Mouse (Mus musculus) limb, embryonic 15.5 days (tissue): ENCODE data around the gene Gdi1. TPM values are rescaled to one million over a fixed set of nuclear protein-coding genes. Genes with fewer than 3 reads are reported as not detected.

Source experiments
- ATAC-seq: fragments of 200-750 bp; cut with Nextera tagmentation; 2 replicates; pipeline ENCODE4 v1.8.0; 2017; ENCODE audit warnings: low read depth, moderate TSS enrichment; ENCODE audit not compliant: insufficient number of reproducible peaks, low FRiP score, low TSS enrichment
- H3K27ac ChIP-seq: fragments of 300-500 bp; sonication (generic); 2 replicates; pipeline ENCODE4 v1.5.1; 2015; ENCODE audit warnings: moderate library complexity, mild to moderate bottlenecking, inconsistent platforms
- H3K27me3 ChIP-seq: fragments of 300-500 bp; sonication (generic); 2 replicates; pipeline ENCODE4 v1.6.1; 2015; ENCODE audit warnings: inconsistent platforms
- H3K36me3 ChIP-seq: fragments of 300-500 bp; sonication (generic); 2 replicates; pipeline ENCODE4 v1.6.1; 2015; ENCODE audit warnings: inconsistent platforms
- H3K4me1 ChIP-seq: fragments of 300-500 bp; sonication (generic); 2 replicates; pipeline ENCODE4 v1.6.1; 2015; ENCODE audit warnings: inconsistent platforms
- H3K4me2 ChIP-seq: fragments of 300-500 bp; sonication (generic); 2 replicates; pipeline ENCODE4 v1.6.1; 2015; ENCODE audit warnings: mild to moderate bottlenecking, inconsistent platforms
- H3K4me3 ChIP-seq: fragments of 300-500 bp; sonication (generic); 2 replicates; pipeline ENCODE4 v1.5.1; 2015; ENCODE audit warnings: mild to moderate bottlenecking, inconsistent platforms
- H3K9ac ChIP-seq: fragments of 300-500 bp; sonication (generic); 2 replicates; pipeline ENCODE4 v1.6.1; 2015; ENCODE audit warnings: inconsistent platforms
- H3K9me3 ChIP-seq: fragments of 300-500 bp; sonication (generic); 2 replicates; pipeline ENCODE4 v1.6.1; 2016; ENCODE audit warnings: inconsistent platforms
- WGBS: fragments of 180-500 bp; shearing (Covaris S2); methylation state at CpG from one replicate; pipeline ENCODE4 v1.1.7; 2015; 5-methylcytosine and 5-hydroxymethylcytosine counted together
- polyA plus RNA-seq: library from polyadenylated mRNA; unstranded; fragments of >200 nt; fragmentation: Nextera tagmentation; extraction: Ambion mirVana; gene quantifications from 2 replicates; pipeline ENCODE4 v1.2.1, GENCODE M21; 2015

Gdi1 gene
- polyA plus RNA-seq: 203 and 211 TPM in 2 replicates

- H3K36me3 ChIP-seq: peaks cover 43% of the 10 kb centered on the region
- no peaks in the 10 kb centered on the region for H3K9me3 ChIP-seq
- peak within 1 kb of the TSS; percentile 53 for H3K4me3 ChIP-seq
- H3K27ac ChIP-seq: peak within 1 kb of the TSS; percentile 88
- 23% methylated on average over 41 of the region's 41 CpGs for WGBS
- ATAC-seq: peak; percentile 77; the same call in 1 of the 2 replicates
- H3K4me2 ChIP-seq: peak within 1 kb of the TSS; percentile 47
- peak within 1 kb of the TSS; percentile 47 for H3K9ac ChIP-seq
- H3K4me1 ChIP-seq: peaks cover 6% of the 10 kb centered on the region; the same call in 1 of the 2 replicates
- no peaks in the 10 kb centered on the region for H3K27me3 ChIP-seq
Observed at GRCm38 (mm10) chrX:74304867-74305700, at the start of gene Gdi1. Gdi1 (plus strand) TSS chrX:74304998.

GRCm38 (mm10) chrX:74257746-74258145, 47.1 kb upstream of the Gdi1 start:
- H3K27me3 ChIP-seq: no peaks in the 10 kb centered on the region
- 87% methylated on average over 3 of the region's 3 CpGs for WGBS
- no peak overlapping the region for H3K27ac ChIP-seq

GRCm38 (mm10) chrX:74269736-74270061, 35.1 kb upstream of the Gdi1 start:
- Histone ChIP-seq H3K36me3 (no peaks in the 10 kb centered on the region), H3K27ac (peak overlapping the region; percentile 97), H3K4me1 (peaks cover 7% of the 10 kb centered on the region; the same call in 1 of the 2 replicates), H3K27me3 (no peaks in the 10 kb centered on the region), H3K9me3 (no peaks in the 10 kb centered on the region), H3K4me2 (peak overlapping the region; percentile 41), H3K9ac (no peak overlapping the region), H3K4me3 (peak overlapping the region; percentile 52)
- 25% methylated on average over 3 of the region's 3 CpGs for WGBS
- peak; percentile 13; the same call in 1 of the 2 replicates for ATAC-seq

More at GRCm38 (mm10) chrX:74257746-74258145, 47.1 kb upstream of the Gdi1 start:
- H3K9me3 ChIP-seq: no peaks in the 10 kb centered on the region
- no peak overlapping the region for H3K4me2 ChIP-seq
- H3K4me3 ChIP-seq: no peak overlapping the region
- H3K9ac ChIP-seq: no peak overlapping the region
- peaks cover 13% of the 10 kb centered on the region for H3K36me3 ChIP-seq
- no peak for ATAC-seq
- peaks cover 4% of the 10 kb centered on the region; the same call in 1 of the 2 replicates for H3K4me1 ChIP-seq

GRCm38 (mm10) chrX:74270062-74270901, 34.5 kb upstream of the Gdi1 start, which contains the start of gene Rpl10:
Rpl10 (plus strand) TSS chrX:74270812.
- whole genome bisulfite sequencing: 23% methylated on average over 42 of the region's 42 CpGs
- H3K36me3 ChIP-seq: no peaks in the 10 kb centered on the region
- peak within 1 kb of the TSS; percentile 67 for H3K9ac ChIP-seq
- H3K4me2 ChIP-seq: peak within 1 kb of the TSS; percentile 41
- peak within 1 kb of the TSS; percentile 97 for H3K27ac ChIP-seq
- no peaks in the 10 kb centered on the region for H3K9me3 ChIP-seq
- peak within 1 kb of the TSS; percentile 52 for H3K4me3 ChIP-seq
- no peaks in the 10 kb centered on the region for H3K27me3 ChIP-seq
- peak; percentile 93 for ATAC-seq
- peaks cover 7% of the 10 kb centered on the region; the same call in 1 of the 2 replicates for H3K4me1 ChIP-seq

GRCm38 (mm10) chrX:74270902-74271551, 33.8 kb upstream of the Gdi1 start:
- Histone ChIP-seq H3K27ac (peak overlapping the region; percentile 87), H3K4me1 (peaks cover 7% of the 10 kb centered on the region; the same call in 1 of the 2 replicates), H3K36me3 (no peaks in the 10 kb centered on the region), H3K27me3 (no peaks in the 10 kb centered on the region), H3K9ac (peak overlapping the region; percentile 67), H3K4me2 (peak overlapping the region; percentile 36), H3K9me3 (no peaks in the 10 kb centered on the region), H3K4me3 (peak overlapping the region; percentile 52)
- 21% methylated on average over 27 of the region's 27 CpGs for WGBS
- no peak for ATAC-seq

- 35% methylated on average over 10 of the region's 10 CpGs for WGBS
- H3K4me1 ChIP-seq: peaks cover 7% of the 10 kb centered on the region; the same call in 1 of the 2 replicates
- H3K9me3 ChIP-seq: no peaks in the 10 kb centered on the region
- peak overlapping the region; percentile 38; the same call in 1 of the 2 replicates for H3K27ac ChIP-seq
- H3K27me3 ChIP-seq: no peaks in the 10 kb centered on the region
- H3K36me3 ChIP-seq: no peaks in the 10 kb centered on the region
- no peak overlapping the region for H3K4me2 ChIP-seq
- H3K9ac ChIP-seq: no peak overlapping the region
- ATAC-seq: no peak
- H3K4me3 ChIP-seq: no peak overlapping the region
Observed at GRCm38 (mm10) chrX:74273422-74274322, 31.1 kb upstream of the Gdi1 start.

GRCm38 (mm10) chrX:74277916-74278315, 26.9 kb upstream of the Gdi1 start:
- 70% methylated on average over 8 of the region's 8 CpGs for WGBS
- H3K27me3 ChIP-seq: no peaks in the 10 kb centered on the region
- peaks cover 4% of the 10 kb centered on the region; the same call in 1 of the 2 replicates for H3K4me1 ChIP-seq
- ATAC-seq: no peak
- H3K4me2 ChIP-seq: no peak overlapping the region
- H3K9me3 ChIP-seq: no peaks in the 10 kb centered on the region
- no peak overlapping the region for H3K4me3 ChIP-seq
- no peak overlapping the region for H3K9ac ChIP-seq
- H3K36me3 ChIP-seq: no peaks in the 10 kb centered on the region
- no peak overlapping the region for H3K27ac ChIP-seq

- peak overlapping the region; percentile 56 for H3K4me2 ChIP-seq
- H3K4me1 ChIP-seq: peaks cover 5% of the 10 kb centered on the region; the same call in 1 of the 2 replicates
- no peaks in the 10 kb centered on the region for H3K27me3 ChIP-seq
- peak overlapping the region; percentile 56 for H3K4me3 ChIP-seq
- 25% methylated on average over 14 of the region's 14 CpGs for WGBS
- H3K9ac ChIP-seq: 0 out of 2 replicates have a peak overlapping the region, but pooled peaks have one; percentile 31
- H3K36me3 ChIP-seq: no peaks in the 10 kb centered on the region
- no peaks in the 10 kb centered on the region for H3K9me3 ChIP-seq
- no peak for ATAC-seq
- peak overlapping the region; percentile 91 for H3K27ac ChIP-seq
Observed at GRCm38 (mm10) chrX:74281041-74281731, 23.6 kb upstream of the Gdi1 start.

- Histone ChIP-seq H3K4me1 (peaks cover 5% of the 10 kb centered on the region; the same call in 1 of the 2 replicates), H3K27me3 (no peaks in the 10 kb centered on the region), H3K4me3 (peak within 1 kb of the TSS; percentile 56), H3K9ac (peak within 1 kb of the TSS; percentile 52), H3K36me3 (no peaks in the 10 kb centered on the region), H3K9me3 (no peaks in the 10 kb centered on the region), H3K4me2 (peak within 1 kb of the TSS; percentile 56), H3K27ac (peak within 1 kb of the TSS; percentile 91)
- peak; percentile 92 for ATAC-seq
- WGBS: 20% methylated on average over 16 of the region's 16 CpGs
Observed at GRCm38 (mm10) chrX:74281732-74282394, 22.9 kb upstream of the Gdi1 start, which contains the start of the genes Taz and Dnase1l1. Taz (plus strand) TSS chrX:74281912. Dnase1l1 (minus strand) TSS chrX:74282337.
